Mouse (Mus musculus) frontal cortex, adult (tissue): ENCODE measurements around the gene Ripply2.

Source experiments
- ATAC-seq: cut with Nextera tagmentation; 2 replicates; pipeline ENCODE4 v1.9.2; 2017; ENCODE audit warnings: mild to moderate bottlenecking, moderate library complexity, mixed read lengths; ENCODE audit not compliant: low TSS enrichment

Gene Ripply2

DNA sequence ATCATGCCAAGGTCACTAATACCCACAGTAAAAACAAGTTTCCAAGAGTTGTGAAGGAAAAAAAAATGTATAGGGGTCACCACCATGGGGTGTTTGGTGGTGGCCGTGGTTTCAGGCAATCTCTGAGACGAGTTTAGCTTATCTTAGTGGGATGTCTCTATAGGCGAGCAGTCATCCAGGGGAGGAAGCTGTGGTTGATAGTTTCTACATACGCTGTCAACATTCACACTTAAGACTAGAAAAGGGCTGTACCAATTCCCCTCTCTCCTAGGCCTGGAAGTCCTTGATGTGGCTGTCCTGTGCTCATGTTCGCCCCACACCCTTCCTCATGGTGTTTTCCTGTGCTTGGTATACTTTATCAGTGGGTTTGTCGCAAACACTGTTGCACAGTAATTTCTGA lies 10.4 kb downstream of the Ripply2 start:
- ATAC-seq: no peak

DNA sequence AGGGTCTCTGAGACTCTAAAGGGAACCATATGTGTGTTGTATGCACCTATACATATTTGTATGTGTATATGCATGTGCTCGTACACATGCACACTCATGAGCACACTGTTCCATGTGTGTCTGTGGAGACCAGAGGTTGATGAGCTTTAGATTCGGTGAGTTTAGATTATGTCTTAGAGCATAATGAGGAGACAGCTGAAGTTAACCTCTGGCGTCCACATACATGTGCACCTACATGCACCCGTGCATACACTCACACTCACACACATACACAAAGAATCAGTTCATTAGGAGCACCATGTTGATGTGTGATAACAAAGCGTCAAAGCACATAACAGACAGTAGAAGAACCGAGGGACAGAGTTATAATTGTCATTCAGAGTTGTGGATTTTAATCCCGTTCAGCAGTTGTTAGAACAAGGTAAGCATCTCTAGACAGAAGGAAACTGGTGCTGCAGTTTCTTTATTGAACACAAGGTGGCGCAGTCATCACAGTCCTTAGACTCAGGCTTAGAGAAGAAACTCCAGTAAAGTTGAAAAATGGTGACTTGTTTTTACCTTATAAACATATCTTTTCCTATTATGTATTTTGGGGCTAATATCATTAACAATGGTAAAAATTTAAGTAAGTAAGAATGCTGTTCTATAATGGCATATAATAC lies 12.2 kb downstream of the Ripply2 start:
- peak; percentile 85 for ATAC-seq

DNA sequence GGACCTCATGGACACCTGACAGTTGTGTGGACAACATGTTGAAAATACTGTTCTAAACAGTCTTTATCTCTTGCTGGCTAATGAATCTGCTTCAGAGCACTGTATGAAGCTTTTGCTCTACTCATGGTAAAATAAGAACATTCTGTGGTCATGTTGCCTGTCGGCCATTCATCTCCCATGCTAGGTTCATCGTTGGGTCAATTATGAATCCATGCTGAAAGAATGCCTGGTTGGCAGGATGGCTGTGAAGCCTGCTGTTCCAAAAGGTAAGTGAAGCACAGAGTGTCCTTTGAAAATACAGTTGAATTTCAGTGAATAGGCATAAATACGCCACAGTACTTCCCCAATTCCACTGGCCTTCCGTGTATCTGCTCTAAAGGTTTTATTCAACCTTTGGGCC lies 16.9 kb downstream of the Ripply2 start:
- no peak for ATAC-seq

DNA sequence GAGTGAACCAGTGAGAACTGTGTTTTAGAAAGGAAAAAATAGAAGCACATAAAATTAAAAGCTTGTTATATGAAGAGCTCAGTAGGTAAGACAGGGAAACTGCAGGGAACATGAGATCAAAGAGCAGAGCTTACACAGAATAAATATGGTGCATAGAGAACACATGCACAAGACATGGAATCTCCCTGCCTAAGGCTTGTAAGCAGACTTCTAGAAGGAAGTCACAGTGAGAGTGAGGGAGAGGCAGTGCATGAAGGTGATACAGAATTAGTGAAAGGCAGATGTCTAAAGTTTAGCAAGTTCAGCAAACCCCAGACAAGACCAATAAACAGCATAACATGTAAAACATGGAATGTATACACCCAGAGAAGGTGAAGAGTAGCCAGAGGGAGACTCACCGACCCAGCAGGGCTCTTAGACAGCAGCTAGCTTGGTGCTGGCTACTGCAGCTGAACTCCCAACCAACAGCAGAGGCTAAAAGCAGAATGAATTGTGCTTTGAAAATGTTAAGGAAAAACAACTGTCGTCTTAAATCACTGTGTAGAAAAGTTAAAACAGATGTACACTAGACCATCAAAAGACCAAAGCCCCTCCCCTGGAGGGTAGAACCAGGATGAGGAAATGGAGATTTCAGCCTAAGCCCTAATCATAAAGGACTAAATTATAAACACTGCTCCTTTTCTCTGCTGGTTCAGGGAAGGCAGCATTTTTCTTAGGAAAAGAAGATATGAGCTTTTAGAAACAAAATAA lies 19.7 kb downstream of the Ripply2 start:
- no peak for ATAC-seq

DNA sequence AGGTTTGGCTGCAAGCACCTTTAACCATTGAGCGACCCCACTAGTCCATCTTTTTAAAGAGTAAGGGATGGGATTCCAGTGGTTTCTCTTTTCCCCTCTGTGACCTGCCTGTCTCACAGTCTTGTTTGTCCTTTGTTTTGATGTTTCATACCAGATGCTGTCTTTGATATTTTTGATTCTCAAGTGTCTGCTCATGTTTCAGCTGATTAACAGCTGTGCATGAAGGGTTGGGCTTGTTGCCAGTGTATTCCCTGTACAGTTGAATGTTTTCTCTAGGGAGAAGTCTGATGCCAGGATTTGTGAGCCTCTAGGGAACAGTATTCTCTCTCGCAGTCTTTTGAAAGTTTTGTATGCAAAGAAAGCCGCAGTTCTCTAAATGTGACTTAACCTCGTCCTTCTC lies 34.1 kb downstream of the Ripply2 start:
- 0 out of 2 replicates have a peak, but pooled peaks have one; percentile 44 for ATAC-seq

DNA sequence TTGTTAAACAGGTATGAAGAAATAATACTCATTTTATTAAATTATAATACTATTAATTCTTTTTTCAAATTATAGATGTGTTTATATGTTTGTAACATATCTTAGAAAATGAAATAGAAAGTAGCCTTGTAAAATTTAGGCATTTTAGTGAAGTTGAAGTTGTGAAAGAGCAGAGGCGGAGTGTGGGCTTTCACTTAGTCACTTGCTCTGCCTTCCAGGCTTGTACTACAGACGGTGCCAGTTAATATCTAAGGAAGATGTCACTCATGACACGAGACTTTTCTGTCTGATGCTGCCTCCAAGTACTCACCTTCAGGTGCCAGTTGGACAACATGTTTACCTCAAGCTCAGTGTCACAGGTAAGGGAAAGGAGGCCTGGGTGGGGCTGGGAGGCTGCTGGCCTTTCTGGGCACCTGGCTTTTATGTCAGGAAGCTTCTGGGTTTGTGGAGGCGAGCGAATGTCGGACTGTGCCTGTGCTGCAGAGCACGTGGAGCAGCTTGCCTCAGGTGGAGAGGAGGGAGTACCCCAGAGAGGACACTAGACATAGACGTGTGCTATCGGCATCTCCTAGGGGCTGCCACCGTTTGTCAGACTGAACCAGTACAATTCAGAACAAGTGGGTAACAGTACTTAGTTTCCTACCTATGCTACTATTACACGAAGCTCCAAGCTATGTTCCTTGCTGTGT lies 40.4 kb downstream of the Ripply2 start:
- ATAC-seq: peak; percentile 97

DNA sequence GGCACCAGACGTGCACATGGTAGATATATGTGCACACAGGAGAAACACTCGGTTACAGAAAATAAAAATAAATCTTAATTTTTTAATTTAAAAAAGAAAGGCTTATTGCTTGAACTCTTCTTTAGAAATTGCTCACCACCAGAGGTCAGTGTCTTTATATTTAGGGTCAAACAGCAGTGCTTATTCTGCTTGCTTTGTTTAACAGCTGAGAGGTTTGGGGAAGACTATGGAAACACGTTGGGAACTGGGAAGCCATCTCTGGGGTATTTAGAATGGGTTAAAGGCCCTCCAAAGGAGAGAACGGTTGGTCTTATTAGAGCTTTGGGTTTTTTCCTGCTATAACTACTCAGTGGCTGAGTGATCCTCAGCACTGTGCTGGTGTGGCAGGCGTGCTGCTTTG lies 47.0 kb downstream of the Ripply2 start:
- no peak for ATAC-seq

DNA sequence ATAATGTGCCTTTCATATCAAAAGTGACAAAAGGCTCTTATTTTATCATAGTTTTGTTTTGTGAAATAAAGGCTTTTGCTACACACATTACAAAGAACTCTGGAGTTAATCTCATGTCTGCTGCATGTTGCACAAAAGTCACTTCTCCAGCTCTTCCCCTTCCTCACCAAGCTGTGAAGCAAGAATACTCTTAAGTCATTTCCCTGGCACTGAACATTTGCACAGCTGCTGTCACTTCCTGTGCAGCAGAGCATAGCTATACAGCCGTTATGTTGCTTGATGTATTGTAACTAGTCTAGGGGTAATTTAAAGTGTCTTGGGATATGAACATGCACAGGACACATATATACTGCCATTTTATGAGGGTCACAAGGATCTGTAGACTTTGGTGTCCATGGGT lies 52.8 kb downstream of the Ripply2 start:
- no peak for ATAC-seq
